In the genomic region with DNA sequence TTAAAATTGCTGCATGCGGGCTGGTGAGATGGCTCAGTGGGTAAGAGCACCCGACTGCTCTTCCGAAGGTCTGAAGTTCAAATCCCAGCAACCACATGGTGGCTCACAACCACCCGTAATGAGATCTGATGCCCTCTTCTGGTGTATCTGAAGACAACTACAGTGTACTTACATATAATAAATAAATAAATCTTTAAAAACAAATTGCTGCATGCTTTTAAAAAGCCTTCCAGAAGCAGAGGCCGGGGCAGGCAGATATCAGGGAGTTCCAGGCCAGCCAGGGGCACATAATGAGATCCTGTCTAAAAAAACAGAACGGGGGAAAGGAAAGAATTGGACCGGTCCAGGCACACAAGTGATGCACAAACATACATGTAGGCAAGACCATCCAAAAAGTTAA, we compare ENCODE assay signal across 1 mouse cellular context.
TF ChIP-seq lines count a peak whose summit lies in the region.

No protein-coding gene starts in this region.

TF ChIP-seq in MEL, 35 proteins besides CTCF, POLR2A, EP300 and RAD21:
- 0 out of 2 replicates have a peak, but pooled peaks have one; percentile 4 for TF ChIP-seq MYC (IDR thresholded peaks at IDR 0.05; ENCODE audit: low read depth, low read length)
- TF ChIP-seq UBTF (IDR thresholded peaks at IDR 0.05; ENCODE audit: borderline replicate concordance, insufficient read depth, low read depth, low read length), result 0 out of 2 replicates have a peak, but pooled peaks have one; percentile 31
